Mouse (Mus musculus): ENCODE results near the gene Art4. TPM values are rescaled to one million over a fixed set of nuclear protein-coding genes. Genes with fewer than 3 reads are reported as not detected.
"Not testable (repeated sequence)": the region's sequence is repeated elsewhere in the genome, so short reads cannot be mapped to it uniquely, and the experiment has no call there.

The Art4 gene
- polyA plus RNA-seq, 1 experiment from 2014 or later = 0.99 TPM

- no peaks in the 10 kb centered on the region for H3K9me3 ChIP-seq (ENCODE audit: control insufficient read depth, low read length)
- no peak overlapping the region for H3K4me2 ChIP-seq (ENCODE audit: low read depth, low read length, severe bottlenecking)
- 79% methylated on average over 4 of the region's 4 CpGs for WGBS
- no peaks in the 10 kb centered on the region for H3K27me3 ChIP-seq (ENCODE audit: control insufficient read depth, insufficient read depth, low read length)
- no peaks in the 10 kb centered on the region for H3K36me3 ChIP-seq (ENCODE audit: control insufficient read depth, insufficient read depth, low read length)
- H3K9ac ChIP-seq (ENCODE audit: low read length) = no peak overlapping the region
- no peak overlapping the region for H3K27ac ChIP-seq (ENCODE audit: low read depth, low read length)
- H3K4me1 ChIP-seq (replicated peaks; ENCODE audit: control insufficient read depth, insufficient read depth, low read length) = no peaks in the 10 kb centered on the region
- DNase-seq (ENCODE audit: low spot score) (no peak), ATAC-seq (replicated peaks; ENCODE audit: low FRiP score) (no peak)
- H3K4me3 ChIP-seq (ENCODE audit: low read depth, low read length) = no peak overlapping the region
These were observed 40.7 kb upstream of the Art4 start for GRCm38 (mm10) chr6:136898222-136898621.

- Histone ChIP-seq H3K27ac (ENCODE audit: low read depth, low read length) (no peak overlapping the region), H3K4me1 (replicated peaks; ENCODE audit: control insufficient read depth, insufficient read depth, low read length) (no peaks in the 10 kb centered on the region), H3K27me3 (ENCODE audit: control insufficient read depth, insufficient read depth, low read length) (no peaks in the 10 kb centered on the region), H3K4me2 (ENCODE audit: low read depth, low read length, severe bottlenecking) (no peak overlapping the region), H3K9ac (ENCODE audit: low read length) (no peak overlapping the region), H3K36me3 (ENCODE audit: control insufficient read depth, insufficient read depth, low read length) (no peaks in the 10 kb centered on the region), H3K9me3 (ENCODE audit: control insufficient read depth, low read length) (no peaks in the 10 kb centered on the region), H3K4me3 (ENCODE audit: low read depth, low read length) (no peak overlapping the region)
- DNase-seq (ENCODE audit: low spot score) = no peak
- no peak for ATAC-seq (replicated peaks; ENCODE audit: low FRiP score)
- WGBS = 85% methylated on average over 4 of the region's 4 CpGs
These were observed 40.3 kb upstream of the Art4 start for GRCm38 (mm10) chr6:136897789-136898188.

GRCm38 (mm10) chr6:136894532-136895339, 37.2 kb upstream of the Art4 start:
- Histone ChIP-seq H3K4me1 (replicated peaks; ENCODE audit: control insufficient read depth, insufficient read depth, low read length) (no peaks in the 10 kb centered on the region), H3K36me3 (ENCODE audit: control insufficient read depth, insufficient read depth, low read length) (no peaks in the 10 kb centered on the region), H3K4me3 (ENCODE audit: low read depth, low read length) (no peak overlapping the region), H3K9ac (ENCODE audit: low read length) (no peak overlapping the region), H3K9me3 (ENCODE audit: control insufficient read depth, low read length) (no peaks in the 10 kb centered on the region), H3K4me2 (ENCODE audit: low read depth, low read length, severe bottlenecking) (no peak overlapping the region), H3K27ac (ENCODE audit: low read depth, low read length) (no peak overlapping the region), H3K27me3 (ENCODE audit: control insufficient read depth, insufficient read depth, low read length) (no peaks in the 10 kb centered on the region)
- DNase-seq (ENCODE audit: low spot score) = no peak
- WGBS = 71% methylated on average over 15 of the region's 15 CpGs
- no peak for ATAC-seq (replicated peaks; ENCODE audit: low FRiP score)

- no peaks in the 10 kb centered on the region for H3K4me1 ChIP-seq (replicated peaks; ENCODE audit: control insufficient read depth, insufficient read depth, low read length)
- 83% methylated on average over 2 of the region's 2 CpGs for WGBS
- H3K4me3 ChIP-seq (ENCODE audit: low read depth, low read length) = no peak overlapping the region
- no peak overlapping the region for H3K27ac ChIP-seq (ENCODE audit: low read depth, low read length)
- H3K9me3 ChIP-seq (ENCODE audit: control insufficient read depth, low read length) = no peaks in the 10 kb centered on the region
- no peaks in the 10 kb centered on the region for H3K27me3 ChIP-seq (ENCODE audit: control insufficient read depth, insufficient read depth, low read length)
- ATAC-seq (replicated peaks; ENCODE audit: low FRiP score) (no peak), DNase-seq (ENCODE audit: low spot score) (no peak)
- no peaks in the 10 kb centered on the region for H3K36me3 ChIP-seq (ENCODE audit: control insufficient read depth, insufficient read depth, low read length)
- H3K4me2 ChIP-seq (ENCODE audit: low read depth, low read length, severe bottlenecking) = no peak overlapping the region
- no peak overlapping the region for H3K9ac ChIP-seq (ENCODE audit: low read length)
These were observed 34.5 kb upstream of the Art4 start for GRCm38 (mm10) chr6:136892002-136892401.

DNA sequence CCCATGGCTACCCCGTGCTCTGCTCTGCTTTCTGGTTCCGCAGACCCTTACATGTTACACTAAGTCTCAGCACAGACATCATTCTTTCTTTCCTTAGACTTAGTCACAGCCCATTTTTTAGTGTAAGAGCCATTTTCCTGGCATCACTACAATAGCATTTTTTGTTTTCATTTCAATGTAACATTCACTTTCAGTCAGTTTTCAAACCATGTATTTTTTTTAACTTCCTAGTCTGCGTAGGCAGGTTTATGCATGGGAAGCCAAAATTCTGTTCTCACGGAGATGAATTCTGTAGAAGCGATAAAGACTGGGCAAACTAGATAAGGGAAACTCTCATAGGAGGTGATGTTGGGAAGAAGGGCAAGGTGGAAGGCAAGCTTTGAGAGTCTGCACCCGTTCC, 32.0 kb upstream of the Art4 start:
- H3K27me3 ChIP-seq (ENCODE audit: control insufficient read depth, insufficient read depth, low read length) = no peaks in the 10 kb centered on the region
- 93% methylated on average over 6 of the region's 6 CpGs for WGBS
- no peak overlapping the region for H3K9ac ChIP-seq (ENCODE audit: low read length)
- H3K36me3 ChIP-seq (ENCODE audit: control insufficient read depth, insufficient read depth, low read length) = no peaks in the 10 kb centered on the region
- DNase-seq (ENCODE audit: low spot score) (no peak), ATAC-seq (replicated peaks; ENCODE audit: low FRiP score) (no peak)
- no peak overlapping the region for H3K4me3 ChIP-seq (ENCODE audit: low read depth, low read length)
- no peaks in the 10 kb centered on the region for H3K9me3 ChIP-seq (ENCODE audit: control insufficient read depth, low read length)
- no peaks in the 10 kb centered on the region for H3K4me1 ChIP-seq (replicated peaks; ENCODE audit: control insufficient read depth, insufficient read depth, low read length)
- H3K4me2 ChIP-seq (ENCODE audit: low read depth, low read length, severe bottlenecking) = no peak overlapping the region
- no peak overlapping the region for H3K27ac ChIP-seq (ENCODE audit: low read depth, low read length)

DNA sequence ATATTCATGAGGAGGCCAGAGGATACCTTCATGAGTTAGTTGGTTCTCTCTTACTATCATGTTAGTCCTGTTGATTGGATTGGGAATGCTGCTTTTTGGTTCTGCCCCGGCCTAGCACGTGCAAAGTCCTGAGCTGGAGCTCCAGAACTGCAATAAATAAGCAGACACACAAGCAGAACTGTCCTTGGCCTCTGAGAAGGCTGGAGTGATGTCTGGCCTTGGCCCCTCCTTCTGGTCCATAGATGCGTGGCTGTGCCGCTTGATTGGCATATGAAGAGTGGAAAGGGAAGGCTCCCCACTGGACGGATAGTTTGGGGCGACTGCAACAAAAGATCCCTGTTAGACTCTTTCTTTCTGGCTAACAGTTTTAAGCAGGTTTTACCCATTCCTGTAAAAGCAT, 31.5 kb upstream of the Art4 start:
- Histone ChIP-seq H3K4me1 (replicated peaks; ENCODE audit: control insufficient read depth, insufficient read depth, low read length) (no peaks in the 10 kb centered on the region), H3K27me3 (ENCODE audit: control insufficient read depth, insufficient read depth, low read length) (no peaks in the 10 kb centered on the region), H3K27ac (ENCODE audit: low read depth, low read length) (no peak overlapping the region), H3K4me2 (ENCODE audit: low read depth, low read length, severe bottlenecking) (no peak overlapping the region), H3K9ac (ENCODE audit: low read length) (no peak overlapping the region), H3K36me3 (ENCODE audit: control insufficient read depth, insufficient read depth, low read length) (no peaks in the 10 kb centered on the region), H3K9me3 (ENCODE audit: control insufficient read depth, low read length) (no peaks in the 10 kb centered on the region), H3K4me3 (ENCODE audit: low read depth, low read length) (no peak overlapping the region)
- WGBS = 92% methylated on average over 6 of the region's 6 CpGs
- no peak for ATAC-seq (replicated peaks; ENCODE audit: low FRiP score)
- DNase-seq (ENCODE audit: low spot score) = no peak

DNA sequence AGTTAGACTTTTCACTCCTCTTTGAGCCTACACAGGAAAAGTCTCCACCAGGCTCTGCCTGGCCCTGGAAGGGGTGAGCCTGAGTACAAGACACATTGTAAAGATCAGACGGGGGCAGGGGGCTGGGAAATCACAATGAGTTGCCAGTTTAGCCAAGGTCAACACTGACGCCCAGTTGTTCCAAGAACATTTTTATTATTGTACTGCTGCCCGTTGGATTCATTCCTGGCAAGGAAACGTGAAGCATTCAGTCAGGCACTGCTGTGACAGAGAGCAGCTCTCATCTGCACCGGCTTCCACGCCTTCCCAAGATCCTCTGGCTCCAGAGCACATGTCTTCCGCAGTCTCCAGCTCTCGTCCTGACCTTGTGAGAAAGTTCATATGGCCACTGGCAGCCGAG, 30.3 kb upstream of the Art4 start:
- WGBS = 82% methylated on average over 9 of the region's 9 CpGs
- H3K27ac ChIP-seq (ENCODE audit: low read depth, low read length) = no peak overlapping the region
- H3K4me2 ChIP-seq (ENCODE audit: low read depth, low read length, severe bottlenecking) = no peak overlapping the region
- no peaks in the 10 kb centered on the region for H3K4me1 ChIP-seq (replicated peaks; ENCODE audit: control insufficient read depth, insufficient read depth, low read length)
- no peaks in the 10 kb centered on the region for H3K36me3 ChIP-seq (ENCODE audit: control insufficient read depth, insufficient read depth, low read length)
- ATAC-seq (replicated peaks; ENCODE audit: low FRiP score) (no peak), DNase-seq (ENCODE audit: low spot score) (no peak)
- H3K9me3 ChIP-seq (ENCODE audit: control insufficient read depth, low read length) = no peaks in the 10 kb centered on the region
- H3K27me3 ChIP-seq (ENCODE audit: control insufficient read depth, insufficient read depth, low read length) = no peaks in the 10 kb centered on the region
- no peak overlapping the region for H3K9ac ChIP-seq (ENCODE audit: low read length)
- H3K4me3 ChIP-seq (ENCODE audit: low read depth, low read length) = no peak overlapping the region

- DNase-seq (ENCODE audit: low spot score); H3K4me2 ChIP-seq (ENCODE audit: low read depth, low read length, severe bottlenecking); ATAC-seq (replicated peaks; ENCODE audit: low FRiP score); H3K27me3 ChIP-seq (ENCODE audit: control insufficient read depth, insufficient read depth, low read length); H3K27ac ChIP-seq (ENCODE audit: low read depth, low read length); H3K36me3 ChIP-seq (ENCODE audit: control insufficient read depth, insufficient read depth, low read length); H3K9me3 ChIP-seq (ENCODE audit: control insufficient read depth, low read length); H3K9ac ChIP-seq (ENCODE audit: low read length); H3K4me3 ChIP-seq (ENCODE audit: low read depth, low read length); H3K4me1 ChIP-seq (replicated peaks; ENCODE audit: control insufficient read depth, insufficient read depth, low read length): not testable (repeated sequence)
- WGBS = 56% methylated on average over 1 of the region's 1 CpGs
These were observed 27.2 kb upstream of the Art4 start for GRCm38 (mm10) chr6:136884766-136885165.

DNA sequence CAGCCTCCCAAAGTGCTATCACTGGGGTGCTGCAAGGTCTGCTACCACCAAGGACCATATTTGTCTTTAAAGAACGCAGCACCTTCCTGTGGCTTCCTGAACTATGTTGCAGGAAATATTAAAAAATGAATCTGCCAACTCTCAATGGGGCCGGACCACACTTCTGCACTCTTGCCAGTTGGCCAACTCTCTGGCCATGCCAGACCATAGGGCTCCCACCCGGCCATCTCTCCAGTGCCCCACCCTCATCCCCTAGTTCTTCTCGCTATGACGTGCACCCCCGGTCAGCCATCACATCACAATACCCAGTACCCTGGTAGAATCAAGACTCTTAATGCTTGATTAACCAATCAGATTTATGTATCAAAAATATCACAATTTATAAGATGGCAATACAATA, 26.4 kb upstream of the Art4 start:
- no peak for ATAC-seq (replicated peaks; ENCODE audit: low FRiP score)
- H3K4me2 ChIP-seq (ENCODE audit: low read depth, low read length, severe bottlenecking) = no peak overlapping the region
- H3K36me3 ChIP-seq (ENCODE audit: control insufficient read depth, insufficient read depth, low read length) = no peaks in the 10 kb centered on the region
- H3K9ac ChIP-seq (ENCODE audit: low read length) = no peak overlapping the region
- no peak overlapping the region for H3K4me3 ChIP-seq (ENCODE audit: low read depth, low read length)
- no peak for DNase-seq (ENCODE audit: low spot score)
- H3K9me3 ChIP-seq (ENCODE audit: control insufficient read depth, low read length) = no peaks in the 10 kb centered on the region
- H3K4me1 ChIP-seq (replicated peaks; ENCODE audit: control insufficient read depth, insufficient read depth, low read length) = no peaks in the 10 kb centered on the region
- H3K27ac ChIP-seq (ENCODE audit: low read depth, low read length) = no peak overlapping the region
- WGBS = 91% methylated on average over 6 of the region's 6 CpGs
- no peaks in the 10 kb centered on the region for H3K27me3 ChIP-seq (ENCODE audit: control insufficient read depth, insufficient read depth, low read length)
